Mouse (Mus musculus) frontal cortex, postnatal 14 days (tissue): ENCODE measurements around the gene Gla.
"Not testable (repeated sequence)": the region's sequence is repeated elsewhere in the genome, so short reads cannot be mapped to it uniquely, and the experiment has no call there.

Experiments
- DNase-seq, 2 experiments: peaks; one replicate each; pipeline ENCODE4 v3.0.0; 2022; ENCODE audit warnings: low spot score in 2 of 2

Gla gene

DNA sequence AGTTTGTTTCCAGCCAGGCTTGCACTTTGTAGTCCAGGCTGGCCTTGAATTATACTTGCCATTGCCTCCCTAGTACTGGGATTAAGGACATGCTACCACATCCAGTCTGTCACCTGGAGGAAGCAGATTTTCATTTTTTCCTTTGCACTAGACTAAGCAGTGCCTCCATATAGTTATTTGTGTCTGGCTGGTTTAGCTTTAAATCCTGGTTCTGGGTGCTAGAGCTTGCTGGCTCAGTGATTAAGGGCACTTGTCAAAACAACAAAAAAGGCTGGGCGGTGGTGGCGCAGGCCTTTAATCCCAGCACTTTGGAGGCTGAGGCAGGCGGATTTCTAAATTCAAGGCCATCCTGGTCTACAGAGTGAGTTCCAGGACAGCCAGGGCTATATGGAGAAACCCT is 11.9 kb downstream of the Gla start:
- DNase-seq, result no peak

DNA sequence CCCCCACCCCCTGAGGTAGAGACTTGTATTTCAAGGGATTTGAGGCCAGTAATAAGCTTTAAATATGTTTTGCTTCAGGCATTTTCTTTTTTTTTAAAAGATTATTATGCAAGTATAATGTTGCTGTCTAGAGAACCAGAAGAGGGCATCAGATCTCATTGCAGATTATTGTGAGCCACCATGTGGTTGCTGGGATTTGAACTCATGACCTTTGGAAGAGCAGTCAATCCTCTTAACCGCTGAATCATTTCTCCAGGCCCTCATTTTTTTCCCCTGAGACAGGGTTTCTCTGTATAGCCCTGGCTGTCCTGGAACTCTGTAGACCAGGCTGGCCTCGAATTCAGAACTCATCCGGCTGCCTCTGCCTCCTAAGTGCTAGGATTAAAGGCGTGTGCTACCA is 12.7 kb downstream of the Gla start:
- no peak for DNase-seq

DNA sequence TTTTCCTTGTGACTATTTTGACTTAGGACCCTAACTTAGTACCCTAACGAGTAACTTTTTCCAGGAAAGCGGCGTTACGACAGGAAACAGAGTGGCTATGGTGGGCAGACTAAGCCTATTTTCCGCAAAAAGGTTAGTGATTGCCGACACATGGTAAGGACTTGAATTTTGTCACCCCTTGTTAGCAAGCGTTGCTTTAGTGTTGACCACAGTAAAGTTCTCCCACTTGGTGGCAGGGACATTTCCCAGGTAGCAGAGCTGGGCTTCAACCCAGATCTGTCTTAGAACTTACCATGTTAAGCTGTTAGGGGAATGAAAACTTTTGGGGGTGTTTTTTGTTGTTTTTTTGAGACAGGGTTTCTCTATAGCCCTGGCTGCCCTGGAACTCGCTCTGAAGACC is 14.5 kb downstream of the Gla start:
- no peak for DNase-seq

DNA sequence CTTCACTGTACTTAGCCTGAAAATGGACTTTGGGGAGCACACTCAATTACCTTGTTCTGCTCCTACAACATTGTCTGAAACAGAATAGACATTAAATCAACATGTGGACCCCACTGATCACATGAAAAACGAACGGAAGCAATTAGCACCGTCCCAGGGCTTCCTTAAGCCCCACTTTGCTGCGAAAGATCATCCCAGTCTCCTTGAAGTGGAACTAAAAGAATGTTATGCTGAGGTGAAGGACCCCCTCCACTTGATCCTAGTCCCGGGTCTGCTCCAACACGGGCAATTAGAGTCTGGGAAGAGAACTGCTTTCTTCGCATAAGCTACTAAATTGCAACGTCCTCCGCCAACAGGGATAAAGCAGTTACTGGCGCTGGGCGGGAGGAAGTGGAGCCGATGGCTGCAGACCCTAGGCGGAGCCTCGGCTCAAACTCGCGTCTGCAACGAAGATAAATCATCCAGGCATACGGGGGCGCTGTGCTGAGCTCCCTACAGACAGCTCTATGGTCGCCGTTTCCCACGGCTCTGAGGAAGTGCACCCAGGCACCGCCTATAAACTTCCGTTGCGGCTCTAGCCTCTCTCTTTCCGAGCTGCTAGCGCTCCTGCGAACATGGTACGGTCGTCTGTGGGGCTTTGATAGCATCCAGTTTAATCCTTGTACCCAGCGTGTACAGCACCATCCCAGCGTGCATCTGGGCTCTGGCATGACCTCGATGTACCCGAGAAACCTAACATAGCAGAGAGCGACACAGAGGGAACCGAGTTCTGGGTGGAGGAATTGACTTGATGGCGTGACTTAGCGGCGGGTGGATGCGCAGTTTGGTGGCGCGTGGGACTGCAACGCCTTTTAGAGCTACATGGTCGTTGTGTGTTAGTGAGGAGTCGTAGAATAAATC is 15.6 kb downstream of the Gla start, which contains the start of gene Rpl36a:
Rpl36a (plus strand) TSS at position 552 of the 900 bp plus-strand sequence.
- peak; percentile 85 for DNase-seq

DNA sequence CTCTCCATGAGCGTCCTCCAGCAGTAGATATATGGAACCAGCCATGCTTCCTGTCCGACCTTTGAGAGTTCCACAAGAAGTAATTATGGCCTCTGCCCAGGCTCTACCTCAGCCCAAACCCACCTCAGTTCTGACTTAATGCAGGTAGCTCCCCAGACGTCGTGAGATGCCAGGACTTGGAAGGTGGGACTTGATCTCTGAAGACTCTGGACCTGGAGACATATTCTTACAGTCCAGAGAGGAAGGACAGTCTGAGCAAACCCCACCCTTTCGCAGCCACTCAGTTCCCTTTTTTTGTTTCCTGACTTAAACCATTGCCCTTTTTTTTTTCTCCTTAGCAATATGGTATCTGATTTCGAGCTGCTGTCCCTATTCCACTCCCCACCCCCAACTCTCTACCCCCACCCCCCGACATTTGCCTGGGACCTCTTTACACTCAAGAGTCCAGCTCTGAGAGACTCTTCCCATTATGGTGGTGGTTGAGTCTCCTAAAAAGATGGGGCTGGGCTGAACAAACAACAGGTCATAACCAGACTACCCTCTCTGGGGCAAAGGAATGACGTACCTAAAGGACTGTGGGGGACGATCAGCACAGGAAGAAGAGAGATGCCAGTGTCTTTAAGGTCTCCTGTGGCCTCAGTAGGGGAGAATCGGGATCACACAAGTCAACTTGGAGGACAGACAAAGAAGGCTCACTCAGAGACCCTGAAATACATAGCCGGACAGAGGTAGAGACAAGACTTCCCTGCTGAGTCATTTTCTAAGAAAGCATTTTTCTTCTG is 17.8 kb downstream of the Gla start, which contains the start of gene Btk:
Btk (minus strand) TSS at position 683 of the 782 bp plus-strand sequence.
- no peak for DNase-seq

DNA sequence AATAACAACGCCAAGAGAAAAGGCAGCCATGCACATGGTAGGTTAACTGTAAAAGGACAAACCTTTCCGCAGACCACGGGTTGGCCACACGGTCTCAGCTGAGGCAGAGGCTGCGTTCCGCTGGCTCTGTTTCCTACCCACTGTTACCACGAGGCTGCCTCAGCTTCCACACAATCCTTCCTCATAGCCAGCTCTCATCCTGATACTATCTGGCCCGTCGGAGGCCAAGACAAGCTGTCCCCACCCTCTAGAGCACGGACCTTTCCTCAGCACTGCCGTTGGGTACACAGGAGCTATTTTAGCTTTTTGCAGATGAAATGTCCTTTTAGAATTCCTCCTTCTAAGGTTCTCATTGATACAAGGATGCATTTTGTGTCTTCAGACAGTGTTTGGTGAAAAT is 18.7 kb downstream of the Gla start:
- no peak for DNase-seq

DNA sequence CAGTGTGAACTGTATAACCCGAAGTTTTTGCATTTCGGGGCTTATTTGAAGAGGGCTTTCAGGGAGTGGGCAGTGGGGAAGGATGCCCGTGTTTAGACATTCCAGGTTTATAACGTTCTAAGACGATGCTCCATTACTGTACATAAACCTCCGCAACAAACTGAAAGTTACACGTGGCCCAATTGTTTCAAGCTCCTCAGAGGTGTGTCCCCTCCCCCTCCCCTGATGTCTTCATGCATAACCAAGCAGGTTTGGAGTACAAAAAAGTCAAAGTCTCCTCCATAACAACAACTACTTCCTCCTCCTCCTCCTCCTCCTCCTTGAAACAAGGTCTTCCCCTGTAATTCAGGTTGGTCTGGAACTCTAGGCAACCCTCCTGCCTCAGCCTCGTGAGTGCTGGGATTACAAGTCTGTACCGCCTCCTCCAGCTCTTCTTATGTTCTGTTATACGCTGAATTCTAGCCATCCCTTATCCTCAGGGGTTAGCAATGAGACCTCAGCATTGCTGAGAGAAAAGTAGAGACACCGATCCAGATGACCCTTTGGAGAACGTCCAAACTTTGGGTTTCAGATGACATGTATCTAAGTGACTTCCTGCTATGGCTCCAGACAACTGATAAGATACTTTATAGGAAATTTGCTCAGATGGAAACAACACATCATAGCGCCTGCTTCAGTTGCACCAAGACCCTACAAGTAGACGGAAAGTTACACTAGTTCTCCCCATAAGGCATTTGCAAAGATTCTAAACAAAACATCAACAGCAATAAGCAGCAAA is 20.2 kb downstream of the Gla start:
- no peak for DNase-seq

DNA sequence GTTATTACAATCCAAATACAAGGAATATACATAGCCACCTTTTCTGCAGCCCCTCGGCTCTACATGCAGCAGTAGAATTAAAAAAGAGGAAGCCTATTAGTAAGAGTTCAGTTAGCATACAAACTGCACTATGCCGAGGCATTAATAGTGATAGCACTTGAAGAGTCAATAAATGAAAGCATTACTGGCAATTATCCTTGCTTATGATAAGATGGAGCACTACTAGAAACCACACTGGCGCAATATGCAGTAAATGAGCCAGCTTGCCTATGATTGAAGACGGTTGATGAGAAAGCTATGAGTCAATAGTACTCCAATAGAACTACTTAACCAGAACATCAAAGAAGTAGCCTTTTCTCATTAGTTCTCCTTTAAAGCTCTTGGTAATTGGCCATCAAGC is 23.0 kb downstream of the Gla start:
- DNase-seq, result no peak

DNA sequence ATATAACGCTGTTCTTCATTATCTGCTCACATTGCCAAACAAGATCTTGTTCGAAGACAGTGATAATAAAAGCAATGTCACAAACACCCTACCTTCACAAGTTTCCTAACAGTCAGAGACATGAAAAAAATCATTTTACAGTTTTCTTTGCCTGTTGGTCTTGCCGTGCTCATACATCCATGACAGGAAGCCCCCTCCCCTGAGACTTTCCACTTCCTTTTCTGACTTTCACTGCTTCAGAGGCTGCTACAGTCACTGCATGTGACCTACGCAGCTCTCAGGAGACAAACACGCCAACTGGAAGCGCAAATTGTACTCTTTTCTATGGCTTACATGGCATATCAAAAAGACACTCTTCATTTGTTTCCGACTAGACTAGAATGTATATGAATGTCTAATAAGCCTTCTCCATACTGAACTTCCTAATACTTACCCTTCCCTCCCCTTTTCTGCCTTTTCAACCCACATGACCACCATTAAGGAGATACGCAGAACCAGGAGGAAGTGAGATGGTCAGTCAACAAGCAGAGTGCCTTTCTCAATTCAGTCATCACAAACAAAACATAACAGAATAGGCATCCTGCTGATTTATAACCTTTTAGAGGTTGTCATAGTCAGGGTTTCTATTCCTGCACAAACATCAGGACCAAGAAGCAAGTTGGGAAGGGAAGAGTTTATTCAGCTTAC is 34.2 kb downstream of the Gla start:
- no peak for DNase-seq

DNA sequence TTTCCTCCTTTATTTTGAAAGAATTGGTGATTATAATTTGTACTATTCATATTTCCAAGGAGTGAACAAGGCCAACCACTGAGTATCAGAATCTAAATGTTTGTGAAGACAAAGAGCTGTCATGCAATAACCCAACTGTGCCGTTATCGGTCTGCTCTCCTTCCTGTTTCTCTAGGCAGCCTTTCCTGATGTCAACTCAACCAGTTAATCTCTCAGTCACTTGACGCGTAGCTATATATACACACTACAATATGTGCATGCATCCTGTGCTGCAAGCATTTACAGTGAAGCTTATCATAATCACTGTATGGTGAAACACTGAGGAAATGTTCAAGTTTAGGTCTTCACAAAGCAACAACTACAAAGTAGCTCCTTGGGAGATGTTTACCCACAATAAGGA is 36.6 kb downstream of the Gla start:
- DNase-seq, result no peak

DNA sequence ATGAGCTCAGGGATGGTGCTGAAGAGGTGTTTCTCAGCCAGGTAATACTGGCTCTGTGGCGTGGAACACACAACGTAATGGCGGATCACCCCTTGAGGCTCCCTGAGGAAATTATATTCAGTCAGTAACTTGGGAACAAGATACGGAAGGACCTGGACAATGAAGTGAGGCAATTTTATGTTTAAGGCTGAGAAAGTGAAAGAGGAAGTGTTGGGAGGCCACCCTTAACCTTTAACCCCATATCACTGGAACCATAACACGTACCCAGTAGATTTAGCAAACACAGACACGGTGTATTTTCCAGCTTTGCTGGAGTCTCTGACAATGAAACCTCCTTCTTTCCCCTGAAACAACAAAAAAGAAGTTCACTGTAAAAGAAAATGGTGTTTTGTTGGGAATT is 46.5 kb downstream of the Gla start:
- no peak for DNase-seq

DNA sequence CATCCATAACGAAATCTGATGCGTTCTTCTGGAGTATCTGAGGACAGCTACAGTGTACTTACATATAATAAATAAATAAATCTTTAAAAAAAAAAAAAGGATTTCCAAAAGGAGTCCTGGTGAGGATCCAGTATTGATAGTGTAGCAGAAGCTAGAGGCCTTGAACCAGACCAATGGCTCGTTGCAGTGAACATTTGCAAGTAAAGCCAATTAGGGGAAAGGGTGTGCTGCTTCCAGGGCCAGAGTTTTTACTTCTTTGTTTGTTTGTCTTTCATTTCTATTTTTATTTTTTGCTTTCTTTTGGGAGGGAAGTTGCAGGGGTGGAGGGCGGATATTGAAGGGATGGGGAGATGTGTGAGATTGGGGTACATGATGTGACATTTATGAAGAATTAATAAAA is 47.6 kb downstream of the Gla start:
- DNase-seq, result no peak

DNA sequence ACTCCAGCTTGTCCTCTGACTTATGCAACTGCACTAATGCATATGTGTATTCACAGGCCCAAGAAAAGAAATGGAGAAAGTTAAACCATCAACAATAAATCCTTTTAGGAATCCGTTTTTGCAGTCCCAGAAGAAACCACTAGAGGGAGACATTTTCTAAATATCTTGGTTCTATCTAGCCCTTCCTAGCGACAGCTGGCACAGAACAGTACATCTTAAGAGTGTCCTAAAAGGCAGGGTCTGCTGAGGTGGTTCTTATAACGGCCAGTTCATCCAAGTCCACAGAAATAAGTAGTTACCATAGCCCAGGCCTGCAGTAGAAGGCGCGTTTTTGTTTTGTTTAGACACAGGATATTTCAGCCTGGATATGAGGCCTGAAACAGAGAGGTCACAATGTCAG is 50.0 kb downstream of the Gla start:
- no peak for DNase-seq

DNA sequence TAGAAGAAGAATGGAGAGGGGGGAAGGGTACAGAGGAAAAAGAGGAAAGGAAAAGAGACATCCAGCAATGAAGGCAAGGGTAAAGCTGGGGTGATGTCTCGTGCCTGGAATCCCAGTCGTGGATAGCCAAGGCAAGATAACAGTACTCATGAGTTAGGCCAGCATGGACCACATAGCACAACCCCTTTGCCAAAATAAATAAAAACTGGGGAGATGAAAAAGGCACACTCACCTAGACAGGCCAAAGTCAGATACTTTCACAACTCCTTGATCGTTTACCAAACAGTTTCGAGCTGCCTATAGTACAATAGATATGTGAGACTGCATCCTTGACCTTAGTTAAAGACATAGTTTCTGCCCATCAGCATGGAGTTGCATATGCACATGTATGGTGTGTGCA is 53.6 kb downstream of the Gla start:
- no peak for DNase-seq

DNA sequence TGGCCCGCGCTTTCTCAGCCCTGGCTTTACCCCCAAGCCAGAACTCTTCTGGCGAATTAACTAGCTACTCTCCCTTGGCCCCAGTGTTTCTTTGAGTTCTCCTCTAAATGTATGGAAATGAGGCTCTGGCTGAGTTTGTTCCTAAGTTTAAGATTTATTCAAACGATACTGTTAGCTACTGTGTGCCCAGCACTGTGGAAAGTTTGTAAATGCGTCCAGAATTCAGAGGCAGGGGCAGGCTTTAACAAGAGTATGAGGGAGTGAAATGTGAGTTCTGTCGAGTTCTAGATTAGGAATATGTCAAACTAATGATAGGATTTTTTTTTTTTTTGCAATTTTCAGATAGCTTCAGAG is 59.0 kb downstream of the Gla start:
- DNase-seq, result no peak

DNA sequence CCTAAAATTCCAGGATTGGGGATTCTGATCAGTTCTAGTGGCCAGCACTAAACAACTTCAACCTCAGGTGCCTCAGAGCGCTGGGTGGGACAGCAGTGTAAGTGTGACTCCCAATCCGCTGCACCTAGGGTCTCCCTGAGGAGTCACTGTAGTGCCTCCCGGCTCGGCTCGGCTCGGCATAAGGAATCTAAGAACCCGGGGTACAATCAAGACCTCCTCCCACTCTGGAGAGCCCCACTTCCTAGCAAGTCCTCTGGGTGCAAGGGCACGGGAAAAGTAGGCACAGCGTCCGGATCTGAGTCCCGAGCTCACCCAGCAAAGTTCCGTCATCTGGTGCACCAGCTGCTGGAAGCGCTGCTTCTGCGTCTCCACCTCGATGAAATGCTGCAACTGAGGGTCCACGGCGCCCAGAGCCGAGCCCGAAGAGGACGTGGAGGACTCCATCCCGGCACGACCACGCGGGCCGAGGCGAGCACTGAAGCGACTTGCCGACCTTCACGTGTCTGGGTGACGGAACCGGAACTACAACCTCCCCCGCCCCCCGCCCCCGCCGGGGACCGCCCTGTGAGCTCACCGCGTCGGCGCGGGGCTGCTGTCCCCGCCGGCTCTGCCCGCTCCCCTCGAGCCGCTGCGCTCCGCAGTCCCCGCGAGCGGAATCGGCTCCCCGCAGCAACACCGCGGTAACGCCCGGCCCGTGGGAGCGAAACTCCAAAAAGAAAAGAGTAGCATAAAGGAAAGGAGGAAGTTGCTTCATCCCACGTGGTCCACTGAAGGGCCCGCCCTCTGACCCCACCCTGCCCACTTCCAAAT is 59.6 kb downstream of the Gla start, which contains the start of gene Timm8a1:
Timm8a1 (minus strand) TSS at position 721 of the 810 bp plus-strand sequence.
- DNase-seq, result peak; percentile 10 to 21

DNA sequence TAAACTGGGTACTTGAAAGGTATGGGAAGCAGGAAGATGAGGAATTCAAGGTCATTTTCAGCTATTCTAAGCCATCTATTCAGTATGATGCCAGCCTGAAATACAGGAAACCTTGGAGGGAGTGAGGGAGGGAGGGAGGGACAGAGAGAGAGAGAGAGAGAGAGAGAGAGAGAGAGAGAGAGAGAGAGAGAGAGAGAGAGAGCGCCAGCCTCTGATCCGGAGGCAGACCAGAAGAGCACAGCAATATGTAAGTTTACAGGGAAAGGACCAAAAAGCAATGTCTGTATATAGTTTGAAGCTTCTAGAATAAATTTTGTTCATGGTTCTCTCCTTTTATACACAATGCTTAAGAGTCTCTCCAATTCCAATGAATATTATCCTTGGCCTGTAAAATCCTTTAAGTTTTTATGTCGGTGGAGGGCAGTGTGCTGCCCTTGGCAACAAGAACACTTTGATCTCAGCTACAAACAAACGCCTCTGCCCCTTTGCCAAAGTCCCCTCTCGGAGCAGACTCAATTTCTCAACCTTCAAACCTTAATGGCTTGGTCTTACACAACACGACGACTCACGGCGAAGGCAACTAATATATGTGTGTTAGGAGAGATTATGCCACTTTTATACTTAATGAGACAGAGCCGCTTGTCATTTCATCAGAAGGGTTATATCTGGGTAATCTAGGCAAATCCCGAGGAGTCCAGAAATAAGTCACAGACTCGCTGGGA is 60.4 kb downstream of the Gla start:
- DNase-seq, result no peak

DNA sequence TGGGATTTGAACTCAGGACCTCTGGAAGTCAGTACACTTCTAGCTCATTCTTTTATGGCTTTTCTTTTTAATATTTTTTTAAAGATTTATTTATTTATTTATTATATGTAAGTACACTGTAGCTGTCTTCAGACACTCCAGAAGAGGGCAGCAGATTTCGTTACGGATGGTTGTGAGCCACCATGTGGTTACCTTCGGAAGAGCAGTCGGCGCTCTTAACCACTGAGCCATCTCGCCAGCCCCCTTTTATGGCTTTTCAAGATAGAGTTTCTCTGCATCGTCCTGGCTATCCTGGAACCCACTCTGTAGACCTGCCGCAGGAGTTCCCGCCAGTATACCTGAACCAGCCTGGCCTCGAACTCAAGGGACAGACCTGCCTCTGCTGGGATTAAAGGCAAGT is 61.1 kb downstream of the Gla start:
- not testable (repeated sequence) for DNase-seq
